Mouse (Mus musculus): ENCODE results near the gene Dync1i1.

- no peak for TF ChIP-seq EP300 (IDR thresholded peaks at IDR 0.05; ENCODE audit: low read depth)
- TF ChIP-seq CTCF (IDR thresholded peaks at IDR 0.05; ENCODE audit: low read depth), result no peak
Measured at GRCm38 (mm10) chr6:5808008-5808421, 82.6 kb downstream of the Dync1i1 start.

Data from heart, postnatal 0 days (tissue).